Mouse (Mus musculus): ENCODE results near the gene Zc3h4.

DNA sequence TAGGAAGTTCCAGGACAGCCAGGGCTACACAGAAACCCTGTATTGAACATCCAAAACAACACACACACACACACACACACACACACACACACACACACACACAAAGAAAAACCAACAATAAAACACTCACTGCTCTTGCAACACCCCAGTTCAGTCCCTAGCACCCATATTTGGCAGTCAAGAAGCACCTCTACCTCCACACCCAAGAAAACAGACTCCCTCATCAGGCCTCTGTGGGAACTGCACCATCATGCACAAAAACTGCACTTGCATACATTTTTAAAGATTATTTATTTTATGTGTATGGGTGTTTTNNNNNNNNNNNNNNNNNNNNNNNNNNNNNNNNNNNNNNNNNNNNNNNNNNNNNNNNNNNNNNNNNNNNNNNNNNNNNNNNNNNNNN lies 40.5 kb downstream of the Zc3h4 start:
- peak; percentile 51 for TF ChIP-seq CTCF (IDR thresholded peaks at IDR 0.05)
- no peak for TF ChIP-seq EP300 (IDR thresholded peaks at IDR 0.05)
